12 mouse cellular contexts compared by ENCODE assay signal in genomic region chr12:28773815-28774214, GRCm38 (mm10). TPM values are rescaled to one million over a fixed set of nuclear protein-coding genes. Genes with fewer than 3 reads are reported as not detected.
DNase-seq lines count a peak whose midpoint lies in the region; ATAC-seq and TF ChIP-seq lines count a peak whose summit lies in the region.
"Had no signal": no experiment of that assay in that cellular context is flagged by ENCODE, and none has a peak within 500 bp of the region (broad histone marks: within the 10 kb centered on the region; RNA-seq: fewer than 3 reads in every experiment).

No protein-coding gene starts in this region.

- H3K9me3 ChIP-seq in embryonic facial prominence, embryonic 11.5 days (replicated peaks; ENCODE audit: control insufficient read depth, low read length): no peaks in the 10 kb centered on the region
- H3K9me3 ChIP-seq in embryonic facial prominence, embryonic 10.5 days: no peaks in the 10 kb centered on the region
- no peaks in the 10 kb centered on the region for H3K9me3 ChIP-seq in heart, embryonic 11.5 days (replicated peaks; ENCODE audit: control insufficient read depth, low read length)
- H3K9me3 ChIP-seq: hindbrain, embryonic 13.5 days; stomach, embryonic 15.5 days had no signal

- intact Hi-C loops in left cerebral cortex, adult 2 months (cut with DNase I): loop anchor here (2.0 to 5.0 kb wide), 2 partner anchors 57 to 198 kb away; no protein-coding TSS in a partner anchor

- WGBS in embryonic facial prominence, embryonic 11.5 days: 86% methylated on average over 3 of the region's 3 CpGs
- WGBS in embryonic facial prominence, embryonic 10.5 days: 81% methylated on average over 3 of the region's 3 CpGs
- WGBS in heart, embryonic 11.5 days (ENCODE audit: insufficient replicate concordance): 77% methylated on average over 3 of the region's 3 CpGs

- no peaks in the 10 kb centered on the region for H3K4me1 ChIP-seq in embryonic facial prominence, embryonic 11.5 days (ENCODE audit: control insufficient read depth, insufficient read depth, low read length)
- H3K4me1 ChIP-seq in embryonic facial prominence, embryonic 10.5 days: no peaks in the 10 kb centered on the region; the same call in 1 of the 2 replicates
- H3K4me1 ChIP-seq in heart, embryonic 11.5 days (ENCODE audit: control insufficient read depth, insufficient read depth, low read length): 0 out of 2 replicates have a peak, but pooled peaks cover 3% of the 10 kb centered on the region
- H3K4me1 ChIP-seq: stomach, embryonic 15.5 days had no signal

- no peaks in the 10 kb centered on the region for H3K36me3 ChIP-seq in embryonic facial prominence, embryonic 11.5 days (replicated peaks; ENCODE audit: control insufficient read depth, insufficient read depth, low read depth, low read length)
- no peaks in the 10 kb centered on the region for H3K36me3 ChIP-seq in embryonic facial prominence, embryonic 10.5 days (replicated peaks)
- no peaks in the 10 kb centered on the region for H3K36me3 ChIP-seq in heart, embryonic 11.5 days (ENCODE audit: control insufficient read depth, insufficient read depth, low read length)
- H3K36me3 ChIP-seq: stomach, embryonic 15.5 days had no signal

- peak; percentile 51 for TF ChIP-seq CTCF in left cerebral cortex, adult 2 months (IDR thresholded peaks at IDR 0.05)

- H3K9ac ChIP-seq in embryonic facial prominence, embryonic 11.5 days (replicated peaks; ENCODE audit: low read length): no peak overlapping the region
- no peak overlapping the region for H3K9ac ChIP-seq in heart, embryonic 11.5 days (ENCODE audit: low read depth, low read length)
- H3K9ac ChIP-seq: hindbrain, embryonic 13.5 days; stomach, embryonic 15.5 days had no signal

- H3K4me2 ChIP-seq in embryonic facial prominence, embryonic 11.5 days (ENCODE audit: low read depth, low read length): no peak overlapping the region
- H3K4me2 ChIP-seq in heart, embryonic 11.5 days: no peak overlapping the region
- H3K4me2 ChIP-seq: hindbrain, embryonic 13.5 days; stomach, embryonic 15.5 days had no signal

- ATAC-seq in embryonic facial prominence, embryonic 11.5 days (replicated peaks; ENCODE audit: insufficient number of reproducible peaks, low FRiP score, low TSS enrichment, low read depth): no peak
- ATAC-seq in heart, embryonic 11.5 days (replicated peaks; ENCODE audit: insufficient number of reproducible peaks, low FRiP score, low TSS enrichment): no peak

- DNase-seq in embryonic facial prominence, embryonic 11.5 days (ENCODE audit: low spot score): peak; percentile 19
- DNase-seq in embryonic facial prominence, embryonic 10.5 days (ENCODE audit: low spot score): no peak
- DNase-seq in left cerebral cortex, adult 2 months (ENCODE audit: extremely low spot score in 1 of 2, low spot score in 2 of 2): no peak
- no peak for DNase-seq in left cerebral cortex, adult 8-10 months (ENCODE audit: low spot score in 2 of 2)
- peak; percentile 10 for DNase-seq in CD4-positive helper T cell, adult 2 months (ENCODE audit: low read depth, low spot score)
- peak; percentile 50 for DNase-seq in embryo, embryonic 11 days
- DNase-seq in adrenal gland, adult 2 months: no peak
- DNase-seq: kidney, postnatal 14 days; lung, adult 2 months had no signal

- H3K4me3 ChIP-seq in embryonic facial prominence, embryonic 11.5 days (ENCODE audit: low read depth, low read length): no peak overlapping the region
- no peak overlapping the region for H3K4me3 ChIP-seq in embryonic facial prominence, embryonic 10.5 days
- no peak overlapping the region for H3K4me3 ChIP-seq in left cerebral cortex, adult 2 months
- no peak overlapping the region for H3K4me3 ChIP-seq in heart, embryonic 11.5 days (ENCODE audit: low read depth, low read length)
- H3K4me3 ChIP-seq: hindbrain, embryonic 13.5 days; stomach, embryonic 15.5 days had no signal

- no peak overlapping the region for H3K27ac ChIP-seq in embryonic facial prominence, embryonic 11.5 days (replicated peaks; ENCODE audit: low read depth, low read length)
- no peak overlapping the region for H3K27ac ChIP-seq in embryonic facial prominence, embryonic 10.5 days (replicated peaks)
- H3K27ac ChIP-seq in left cerebral cortex, adult 2 months: no peak overlapping the region
- H3K27ac ChIP-seq in heart, embryonic 11.5 days (ENCODE audit: low read depth, low read length): no peak overlapping the region
- H3K27ac ChIP-seq: stomach, embryonic 15.5 days had no signal

- H3K27me3 ChIP-seq in embryonic facial prominence, embryonic 11.5 days (ENCODE audit: control insufficient read depth, insufficient read depth, low read length): no peaks in the 10 kb centered on the region
- no peaks in the 10 kb centered on the region for H3K27me3 ChIP-seq in embryonic facial prominence, embryonic 10.5 days (replicated peaks; ENCODE audit: low read depth, poor library complexity, severe bottlenecking)
- H3K27me3 ChIP-seq in heart, embryonic 11.5 days (ENCODE audit: control insufficient read depth, insufficient read depth, low read length): no peaks in the 10 kb centered on the region
- H3K27me3 ChIP-seq: hindbrain, embryonic 13.5 days; stomach, embryonic 15.5 days had no signal

RNA-seq across cellular contexts. Expression of gene Eipr1, which starts 22.2 kb away (rescaled TPM):
- 33.9 and 38.5 TPM in 2 replicates for polyA plus RNA-seq in embryonic facial prominence, embryonic 11.5 days (2014; fragmentation: Nextera tagmentation; extraction: Ambion mirVana)
- 43.4 and 44.5 TPM in 2 replicates for polyA plus RNA-seq in embryonic facial prominence, embryonic 10.5 days (2016; fragmentation: Nextera tagmentation; extraction: Ambion mirVana)
- total RNA-seq in left cerebral cortex, adult 2 months (2021): 10 to 100 TPM; 64.0 to 65.1 TPM
- 10 to 100 TPM; 57.1 to 65.8 (median 61.0) TPM for total RNA-seq in left cerebral cortex, adult 8-10 months (2022)
- total RNA-seq in adrenal gland, adult 2 months (2021): 10 to 100 TPM; 21.8 to 23.5 TPM
- polyA plus RNA-seq in adrenal gland, adult 2 months (2012; rRNA removed): 23.1 TPM in 2 replicates
- polyA plus RNA-seq in heart, embryonic 11.5 days (2014; fragmentation: Nextera tagmentation; extraction: Ambion mirVana): 26.0 and 27.5 TPM in 2 replicates

RNA-seq across cellular contexts. Expression of gene Trappc12, which starts 23.5 kb away (rescaled TPM):
- polyA plus RNA-seq in embryonic facial prominence, embryonic 11.5 days (2014; fragmentation: Nextera tagmentation; extraction: Ambion mirVana): 38.4 and 40.5 TPM in 2 replicates
- polyA plus RNA-seq in embryonic facial prominence, embryonic 10.5 days (2016; fragmentation: Nextera tagmentation; extraction: Ambion mirVana): 35.6 and 35.7 TPM in 2 replicates
- 10 to 100 TPM; 61.4 to 63.0 TPM for total RNA-seq in left cerebral cortex, adult 2 months (2021)
- 10 to 100 TPM; 67.0 to 72.8 (median 70.2) TPM for total RNA-seq in left cerebral cortex, adult 8-10 months (2022)
- 10 to 100 TPM; 32.7 to 39.2 TPM for total RNA-seq in adrenal gland, adult 2 months (2021)
- 18.1 and 22.6 TPM in 2 replicates for polyA plus RNA-seq in adrenal gland, adult 2 months (2012; rRNA removed)
- polyA plus RNA-seq in heart, embryonic 11.5 days (2014; fragmentation: Nextera tagmentation; extraction: Ambion mirVana): 32.9 and 33.3 TPM in 2 replicates

Comparison
In these comparisons a context has a peak if more than half of its experiments do, and no peak if none do; other contexts are left out.
1. DNase-seq: peak in embryonic facial prominence, embryonic 11.5 days (single experiment), CD4-positive helper T cell, adult 2 months (single experiment) and embryo, embryonic 11 days (single experiment); none in embryonic facial prominence, embryonic 10.5 days (single experiment), left cerebral cortex, adult 2 months (0 of 2), left cerebral cortex, adult 8-10 months (0 of 2) and adrenal gland, adult 2 months (single experiment).